Mouse (Mus musculus) cerebellum, adult 2 months (tissue): ENCODE measurements around the gene Cd2bp2. TPM values are rescaled to one million over a fixed set of nuclear protein-coding genes. Genes with fewer than 3 reads are reported as not detected.

Experiments
- DNase-seq, 2 experiments: peaks; one replicate each; pipeline ENCODE4 v3.0.0; 2021
- H3K27ac ChIP-seq: fragments of 200-500 bp; 2 replicates; pipeline ENCODE4 v1.5.1; 2012; ENCODE audit warnings: low read length, control low read depth, inconsistent platforms; ENCODE audit not compliant: insufficient read depth
- H3K27me3 ChIP-seq: fragments of 200-500 bp; 2 replicates; pipeline ENCODE4 v1.6.1; 2012; ENCODE audit warnings: inconsistent platforms, mild to moderate bottlenecking, low read length, moderate library complexity; ENCODE audit not compliant: control insufficient read depth, insufficient read depth
- H3K4me1 ChIP-seq: fragments of 200-500 bp; 2 replicates; pipeline ENCODE4 v1.6.1; 2011; ENCODE audit warnings: low read length; ENCODE audit not compliant: control insufficient read depth, insufficient read depth
- H3K4me3 ChIP-seq: fragments of 200-500 bp; replicated peaks from 2 replicates; pipeline ENCODE3; 2011; ENCODE audit warnings: mild to moderate bottlenecking, low read depth, low read length, control low read depth; ENCODE audit not compliant: insufficient read depth
- CTCF ChIP-seq: fragments of 200-500 bp; IDR thresholded peaks from 2 replicates; pipeline ENCODE4 v1.5.1; 2011; ENCODE audit warnings: low read depth, mild to moderate bottlenecking, control low read depth, low read length, moderate library complexity, borderline replicate concordance; ENCODE audit not compliant: insufficient read depth
- POLR2A ChIP-seq: fragments of 200-500 bp; IDR thresholded peaks from 2 replicates; pipeline ENCODE4 v1.6.1; 2011; ENCODE audit warnings: low read length, control low read depth, borderline replicate concordance; ENCODE audit not compliant: insufficient read depth
- WGBS: fragments of 180-500 bp; shearing (Covaris S2); methylation state at CpG from one replicate; pipeline ENCODE4 v1.1.7; 2018; 5-methylcytosine and 5-hydroxymethylcytosine counted together
- polyA plus RNA-seq: library from polyadenylated mRNA; depleted of rRNA; stranded (reverse); fragments of >200 nt; gene quantifications from 2 replicates; pipeline ENCODE4 v1.2.3, GENCODE M21; 2012

Cd2bp2 gene
- polyA plus RNA-seq, 1 experiment, result 103 TPM

GRCm38 (mm10) chr7:127194011-127194632 lies 1.7 kb downstream of the Cd2bp2 start:
- DNase-seq, result no peak
- WGBS, result 86% methylated on average over 17 of the region's 17 CpGs
- no peak overlapping the region for H3K4me3 ChIP-seq

GRCm38 (mm10) chr7:127192989-127193388 lies 2.9 kb downstream of the Cd2bp2 start:
- Histone ChIP-seq H3K4me1 (peaks cover 14% of the 10 kb centered on the region), H3K27me3 (no peaks in the 10 kb centered on the region), H3K4me3 (no peak overlapping the region), H3K27ac (no peak overlapping the region)
- DNase-seq, result no peak
- no peak for TF ChIP-seq CTCF
- TF ChIP-seq POLR2A, result no peak
- whole genome bisulfite sequencing, result 93% methylated on average over 5 of the region's 5 CpGs

More at GRCm38 (mm10) chr7:127194011-127194632, 1.7 kb downstream of the Cd2bp2 start:
- peaks cover 14% of the 10 kb centered on the region for H3K4me1 ChIP-seq
- TF ChIP-seq POLR2A (no peak), CTCF (no peak)
- H3K27me3 ChIP-seq, result no peaks in the 10 kb centered on the region
- no peak overlapping the region for H3K27ac ChIP-seq

- Histone ChIP-seq H3K27ac (no peak overlapping the region), H3K27me3 (no peaks in the 10 kb centered on the region), H3K4me3 (no peak overlapping the region), H3K4me1 (peaks cover 10% of the 10 kb centered on the region)
- WGBS, result 81% methylated on average over 6 of the region's 6 CpGs
- no peak for TF ChIP-seq POLR2A
- no peak for TF ChIP-seq CTCF
- DNase-seq, result no peak
Observed at GRCm38 (mm10) chr7:127190672-127191071, 5.2 kb downstream of the Cd2bp2 start.

GRCm38 (mm10) chr7:127188305-127189276 lies 7.3 kb downstream of the Cd2bp2 start:
- Histone ChIP-seq H3K27ac (no peak overlapping the region), H3K27me3 (no peaks in the 10 kb centered on the region), H3K4me1 (no peaks in the 10 kb centered on the region), H3K4me3 (no peak overlapping the region)
- WGBS, result 80% methylated on average over 17 of the region's 17 CpGs
- no peak for TF ChIP-seq CTCF
- TF ChIP-seq POLR2A, result no peak
- no peak for DNase-seq

GRCm38 (mm10) chr7:127187351-127187750 lies 8.5 kb downstream of the Cd2bp2 start:
- WGBS, result 70% methylated on average over 10 of the region's 10 CpGs
- no peaks in the 10 kb centered on the region for H3K4me1 ChIP-seq
- TF ChIP-seq POLR2A (no peak), CTCF (no peak)
- no peaks in the 10 kb centered on the region for H3K27me3 ChIP-seq
- no peak overlapping the region for H3K27ac ChIP-seq
- no peak for DNase-seq
- H3K4me3 ChIP-seq, result no peak overlapping the region

- Histone ChIP-seq H3K27me3 (no peaks in the 10 kb centered on the region), H3K27ac (no peak overlapping the region), H3K4me1 (no peaks in the 10 kb centered on the region), H3K4me3 (no peak overlapping the region)
- no peak for DNase-seq
- WGBS, result 42% methylated on average over 3 of the region's 3 CpGs
- TF ChIP-seq CTCF, result no peak
- no peak for TF ChIP-seq POLR2A
Observed at GRCm38 (mm10) chr7:127185601-127186000, 10.2 kb downstream of the Cd2bp2 start.

- Histone ChIP-seq H3K4me3 (no peak overlapping the region), H3K27me3 (no peaks in the 10 kb centered on the region), H3K4me1 (no peaks in the 10 kb centered on the region), H3K27ac (no peak overlapping the region)
- TF ChIP-seq POLR2A (no peak), CTCF (no peak)
- 42% methylated on average over 1 of the region's 1 CpGs for WGBS
- DNase-seq, result no peak
Observed at GRCm38 (mm10) chr7:127184720-127185119, 11.1 kb downstream of the Cd2bp2 start.
